Mouse (Mus musculus) midbrain, embryonic 13.5 days (tissue): ENCODE measurements around the gene Zdhhc13. TPM values are rescaled to one million over a fixed set of nuclear protein-coding genes. Genes with fewer than 3 reads are reported as not detected.
A peak's percentile ranks its signal among the peaks of the same experiment; 100 is the strongest.

Experiments
- ATAC-seq: fragments of 200-750 bp; cut with Nextera tagmentation; 2 replicates; pipeline ENCODE4 v1.8.0; 2017; ENCODE audit warnings: mild to moderate bottlenecking, moderate TSS enrichment, moderate library complexity
- H3K27ac ChIP-seq: fragments of 300-500 bp; sonication (generic); 2 replicates; pipeline ENCODE4 v1.5.1; 2015; ENCODE audit warnings: inconsistent platforms, mild to moderate bottlenecking, moderate library complexity
- H3K27me3 ChIP-seq: fragments of 300-500 bp; sonication (generic); 2 replicates; pipeline ENCODE4 v1.6.1; 2015; ENCODE audit warnings: mild to moderate bottlenecking, inconsistent platforms
- H3K36me3 ChIP-seq: fragments of 300-500 bp; sonication (generic); 2 replicates; pipeline ENCODE4 v1.6.1; 2015; ENCODE audit warnings: mild to moderate bottlenecking, inconsistent platforms
- H3K4me1 ChIP-seq: fragments of 300-500 bp; sonication (generic); replicated peaks from 2 replicates; pipeline ENCODE4 v1.6.1; 2015; ENCODE audit warnings: inconsistent platforms
- H3K4me2 ChIP-seq: fragments of 300-500 bp; sonication (generic); replicated peaks from 2 replicates; pipeline ENCODE4 v1.6.1; 2015; ENCODE audit warnings: moderate library complexity, mild to moderate bottlenecking, inconsistent platforms
- H3K4me3 ChIP-seq: fragments of 300-500 bp; sonication (generic); replicated peaks from 2 replicates; pipeline ENCODE4 v1.5.1; 2015; ENCODE audit warnings: mild to moderate bottlenecking, inconsistent platforms
- H3K9ac ChIP-seq: fragments of 300-500 bp; sonication (generic); replicated peaks from 2 replicates; pipeline ENCODE4 v1.6.1; 2015; ENCODE audit warnings: mild to moderate bottlenecking, inconsistent platforms
- H3K9me3 ChIP-seq: fragments of 300-500 bp; sonication (generic); 2 replicates; pipeline ENCODE4 v1.6.1; 2016; ENCODE audit warnings: mild to moderate bottlenecking, inconsistent platforms
- WGBS: fragments of 180-500 bp; shearing (Covaris S2); methylation state at CpG from one replicate; pipeline ENCODE4 v1.1.7; 2015; 5-methylcytosine and 5-hydroxymethylcytosine counted together
- polyA plus RNA-seq: library from polyadenylated mRNA; unstranded; fragments of >200 nt; fragmentation: Nextera tagmentation; extraction: Ambion mirVana; gene quantifications from 2 replicates; pipeline ENCODE4 v1.2.1, GENCODE M21; 2015

Gene Zdhhc13
- polyA plus RNA-seq, 1 experiment from 2014 or later, result 39.8 TPM

DNA sequence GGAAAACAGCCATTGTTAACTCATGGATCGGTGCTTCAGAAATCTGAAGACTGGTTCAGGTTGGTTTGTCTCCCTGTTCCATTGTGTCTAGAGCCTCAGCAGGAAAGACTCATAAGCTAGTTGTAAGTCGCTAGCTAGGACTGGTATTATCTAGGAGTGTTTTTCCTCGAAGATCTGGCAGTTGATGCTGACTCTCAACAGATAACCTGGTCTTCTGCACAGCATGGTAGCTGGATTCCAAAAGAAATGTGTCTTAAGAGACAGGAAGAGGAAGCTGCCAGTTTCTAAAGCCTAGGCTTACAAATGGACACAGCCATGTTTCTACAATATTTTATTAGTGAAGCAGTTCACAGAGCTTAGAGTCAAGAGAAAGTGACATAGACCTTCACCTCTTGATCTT lies 2.6 kb downstream of the Zdhhc13 start:
- WGBS, result 75% methylated on average over 3 of the region's 3 CpGs
- peaks cover 3% of the 10 kb centered on the region; the same call in 1 of the 2 replicates for H3K36me3 ChIP-seq
- ATAC-seq, result no peak

DNA sequence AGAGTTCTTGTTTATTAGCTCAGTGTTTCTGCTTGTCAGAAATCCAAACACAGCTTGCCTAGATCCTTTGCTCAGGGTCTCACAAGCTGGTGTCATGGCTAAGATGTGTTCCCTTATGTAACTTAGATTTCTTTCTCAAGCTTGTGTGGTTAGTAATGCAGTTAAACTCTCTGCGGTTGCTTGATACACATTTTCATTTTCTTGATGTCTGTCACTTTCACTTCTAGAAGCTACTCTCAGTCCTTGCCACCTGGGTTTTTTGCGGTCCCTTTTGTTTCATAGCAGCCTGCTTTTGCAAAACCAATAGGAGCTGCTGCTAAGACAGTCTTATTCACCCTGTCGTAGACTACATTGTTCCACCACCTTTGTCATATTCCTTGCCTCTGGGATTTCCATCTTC lies 6.3 kb downstream of the Zdhhc13 start:
- Histone ChIP-seq H3K27me3 (no peaks in the 10 kb centered on the region), H3K36me3 (peaks cover 8% of the 10 kb centered on the region), H3K4me2 (no peak overlapping the region), H3K27ac (no peak overlapping the region), H3K4me1 (peaks cover 19% of the 10 kb centered on the region), H3K9me3 (no peaks in the 10 kb centered on the region), H3K4me3 (no peak overlapping the region), H3K9ac (no peak overlapping the region)
- ATAC-seq, result no peak
- 90% methylated on average over 3 of the region's 3 CpGs for WGBS

More for the DNA sequence above, 2.6 kb downstream of the Zdhhc13 start:
- Histone ChIP-seq H3K27ac (no peak overlapping the region), H3K9ac (no peak overlapping the region), H3K4me1 (peaks cover 27% of the 10 kb centered on the region), H3K4me2 (no peak overlapping the region), H3K9me3 (no peaks in the 10 kb centered on the region), H3K27me3 (0 out of 2 replicates have a peak, but pooled peaks cover under 1% of the 10 kb centered on the region), H3K4me3 (no peak overlapping the region)

DNA sequence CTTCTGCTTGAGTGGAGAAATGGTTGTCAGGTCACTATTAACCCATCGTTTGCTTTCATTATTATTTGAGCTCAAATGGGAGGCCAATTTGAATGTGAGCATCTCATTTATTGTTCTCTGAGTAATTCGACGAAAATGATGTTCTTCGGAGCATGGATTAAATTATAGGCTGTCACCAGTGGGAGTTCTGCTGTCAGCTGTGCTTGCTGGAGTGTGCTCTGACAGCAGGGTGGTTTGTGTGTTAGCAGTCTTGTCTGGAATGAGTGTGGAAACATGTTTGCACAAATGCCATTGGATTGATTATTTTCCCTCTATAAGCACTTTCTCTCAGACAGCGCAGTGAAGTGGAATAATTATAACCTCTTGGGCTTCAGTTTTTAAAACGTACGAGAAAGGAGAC lies 14.6 kb downstream of the Zdhhc13 start:
- Histone ChIP-seq H3K27me3 (no peaks in the 10 kb centered on the region), H3K36me3 (peaks cover 55% of the 10 kb centered on the region), H3K27ac (no peak overlapping the region), H3K4me3 (no peak overlapping the region), H3K4me2 (no peak overlapping the region), H3K4me1 (no peaks in the 10 kb centered on the region), H3K9ac (no peak overlapping the region), H3K9me3 (no peaks in the 10 kb centered on the region)
- 0 out of 2 replicates have a peak, but pooled peaks have one; percentile 50 for ATAC-seq
- WGBS, result 82% methylated on average over 7 of the region's 7 CpGs

DNA sequence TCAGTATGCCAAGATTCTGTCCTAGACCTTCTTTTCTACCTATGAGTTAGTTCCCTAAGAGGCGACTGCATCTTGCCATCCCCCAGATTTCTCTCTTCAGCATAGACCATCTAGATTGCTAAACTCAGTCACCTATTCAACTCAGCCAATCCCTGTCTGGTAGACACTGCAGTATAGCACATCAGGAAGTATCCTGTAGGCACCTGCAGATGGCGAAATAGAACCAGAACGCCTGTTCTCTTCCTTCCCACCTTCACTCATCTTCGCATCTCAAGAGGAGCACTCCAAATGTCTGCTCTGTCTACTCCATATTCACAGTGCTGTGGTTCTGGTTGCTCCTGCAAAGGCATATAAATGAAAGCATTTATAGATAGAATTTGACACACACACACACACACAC lies 17.8 kb downstream of the Zdhhc13 start:
- no peaks in the 10 kb centered on the region for H3K9me3 ChIP-seq
- H3K27ac ChIP-seq, result no peak overlapping the region
- peaks cover 68% of the 10 kb centered on the region for H3K36me3 ChIP-seq
- ATAC-seq, result no peak
- no peak overlapping the region for H3K4me2 ChIP-seq
- no peaks in the 10 kb centered on the region for H3K27me3 ChIP-seq
- H3K9ac ChIP-seq, result no peak overlapping the region
- WGBS, result 93% methylated on average over 4 of the region's 4 CpGs
- H3K4me1 ChIP-seq, result no peaks in the 10 kb centered on the region
- no peak overlapping the region for H3K4me3 ChIP-seq

DNA sequence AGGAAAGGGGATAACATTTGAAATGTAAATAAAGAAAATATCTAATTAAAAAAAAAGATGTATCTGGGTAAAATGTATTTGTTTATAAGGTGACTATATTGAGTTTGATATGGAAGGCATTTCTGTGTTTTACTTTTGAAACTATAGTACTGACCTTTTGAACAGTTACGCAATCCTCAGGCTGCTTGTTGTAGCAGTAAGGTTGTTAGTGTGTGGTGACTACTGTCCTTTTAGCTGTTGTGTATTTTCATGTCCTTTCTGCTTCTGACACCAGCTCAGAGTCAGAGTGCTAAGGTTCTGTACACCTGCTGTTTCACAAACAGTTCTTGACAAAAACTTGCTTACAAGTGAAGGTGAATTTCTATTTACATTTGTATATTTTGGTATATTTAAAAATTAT lies 21.8 kb downstream of the Zdhhc13 start:
- Histone ChIP-seq H3K4me1 (no peaks in the 10 kb centered on the region), H3K9ac (no peak overlapping the region), H3K27me3 (no peaks in the 10 kb centered on the region), H3K4me3 (no peak overlapping the region), H3K27ac (no peak overlapping the region), H3K36me3 (peaks cover 62% of the 10 kb centered on the region), H3K9me3 (no peaks in the 10 kb centered on the region), H3K4me2 (no peak overlapping the region)
- no peak for ATAC-seq
- 96% methylated on average over 1 of the region's 1 CpGs for WGBS

DNA sequence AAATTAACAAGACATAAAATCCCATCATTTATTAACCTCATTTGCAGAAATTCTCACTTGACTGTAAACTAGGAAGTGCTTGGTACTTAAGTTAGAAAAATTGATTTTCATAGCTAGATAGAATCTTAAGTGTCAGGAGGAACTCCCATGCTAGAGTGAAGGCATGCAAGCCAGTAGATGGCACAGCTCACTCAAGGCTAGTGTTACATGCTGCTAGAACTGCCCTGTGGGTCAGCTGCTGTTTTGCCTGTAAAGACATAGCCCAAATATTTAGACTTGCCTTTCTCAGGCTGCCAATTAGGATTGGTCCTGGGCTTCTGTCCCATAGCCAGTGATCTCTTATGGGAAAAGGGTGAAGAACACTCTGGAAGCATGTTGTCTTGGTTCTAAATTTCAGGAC lies 23.6 kb downstream of the Zdhhc13 start:
- Histone ChIP-seq H3K4me2 (no peak overlapping the region), H3K9me3 (no peaks in the 10 kb centered on the region), H3K27me3 (no peaks in the 10 kb centered on the region), H3K4me1 (no peaks in the 10 kb centered on the region), H3K36me3 (peaks cover 57% of the 10 kb centered on the region), H3K9ac (no peak overlapping the region), H3K4me3 (no peak overlapping the region), H3K27ac (no peak overlapping the region)
- no peak for ATAC-seq

DNA sequence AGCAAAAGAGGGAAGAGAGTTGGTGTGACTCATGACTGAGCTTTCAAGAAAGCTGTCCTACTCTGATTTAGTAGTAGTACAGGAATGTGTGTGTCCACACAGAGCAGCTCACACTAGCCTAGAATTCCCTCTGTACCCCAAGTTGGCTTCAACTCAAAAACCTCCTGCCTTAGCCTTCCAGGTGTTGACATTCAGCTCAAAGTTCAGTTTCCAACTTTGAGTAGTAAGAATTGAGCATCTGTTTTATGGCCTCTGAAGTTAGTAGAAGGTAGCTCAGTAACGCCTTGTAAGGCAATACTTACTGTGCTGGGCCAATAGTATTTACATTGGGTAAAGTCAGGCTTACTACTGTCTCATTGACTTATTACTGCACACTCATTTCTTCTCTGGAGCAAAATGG lies 24.8 kb downstream of the Zdhhc13 start:
- Histone ChIP-seq H3K4me1 (no peaks in the 10 kb centered on the region), H3K27ac (no peak overlapping the region), H3K4me3 (no peak overlapping the region), H3K9ac (no peak overlapping the region), H3K4me2 (no peak overlapping the region), H3K27me3 (no peaks in the 10 kb centered on the region), H3K9me3 (no peaks in the 10 kb centered on the region), H3K36me3 (peaks cover 60% of the 10 kb centered on the region)
- WGBS, result 92% methylated on average over 1 of the region's 1 CpGs
- ATAC-seq, result no peak

DNA sequence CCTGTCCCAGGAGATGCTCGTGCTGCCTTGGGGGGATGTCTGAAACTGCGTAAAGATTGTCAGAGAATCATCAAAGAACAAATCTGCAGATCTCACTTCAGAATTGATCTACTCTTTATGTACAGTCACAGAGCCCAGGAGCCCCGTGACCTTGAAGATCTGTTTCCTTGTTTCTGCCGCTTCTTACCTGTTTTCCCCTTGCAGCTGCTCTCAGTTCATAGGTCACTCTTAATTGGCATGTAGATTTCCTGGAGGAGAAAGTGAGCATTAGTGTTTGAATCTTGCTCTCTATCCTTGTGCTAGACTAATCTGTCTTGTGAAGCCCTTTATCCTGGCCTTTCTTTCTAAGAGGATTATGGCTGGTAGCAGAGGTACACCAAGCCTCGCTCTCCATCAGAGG lies 32.9 kb downstream of the Zdhhc13 start:
- peaks cover 76% of the 10 kb centered on the region for H3K36me3 ChIP-seq

DNA sequence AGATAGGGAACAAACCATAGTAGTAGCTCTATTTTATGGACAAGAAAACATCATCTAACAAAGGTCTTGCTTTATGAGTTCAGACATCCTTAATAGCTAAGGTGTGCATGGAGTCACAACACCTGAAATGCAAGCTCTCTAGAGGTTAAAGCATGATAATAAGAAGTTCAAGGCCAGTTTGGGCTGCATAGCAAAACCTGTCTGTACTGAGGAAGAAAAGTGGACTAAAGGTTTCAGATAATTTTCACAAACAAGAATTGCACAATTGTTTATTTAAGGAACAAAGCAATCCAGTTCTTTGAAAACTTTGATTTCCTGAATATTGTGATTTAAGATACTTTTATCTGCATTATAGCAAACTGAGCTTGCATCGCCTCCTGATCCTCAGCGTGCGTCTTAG lies 34.8 kb downstream of the Zdhhc13 start:
- no peak overlapping the region for H3K27ac ChIP-seq
- peaks cover 73% of the 10 kb centered on the region for H3K36me3 ChIP-seq
- peaks cover 6% of the 10 kb centered on the region; the same call in 1 of the 2 replicates for H3K27me3 ChIP-seq
- ATAC-seq, result no peak
- H3K9me3 ChIP-seq, result no peaks in the 10 kb centered on the region
- H3K4me2 ChIP-seq, result no peak overlapping the region
- peaks cover 8% of the 10 kb centered on the region for H3K4me1 ChIP-seq
- no peak overlapping the region for H3K9ac ChIP-seq
- 96% methylated on average over 3 of the region's 3 CpGs for WGBS
- H3K4me3 ChIP-seq, result no peak overlapping the region

More for the DNA sequence above, 32.9 kb downstream of the Zdhhc13 start:
- no peak overlapping the region for H3K4me3 ChIP-seq
- WGBS, result 52% methylated on average over 5 of the region's 5 CpGs
- no peak overlapping the region for H3K4me2 ChIP-seq
- peaks cover 8% of the 10 kb centered on the region for H3K4me1 ChIP-seq
- no peak overlapping the region for H3K9ac ChIP-seq
- ATAC-seq, result no peak
- no peak overlapping the region for H3K27ac ChIP-seq
- H3K9me3 ChIP-seq, result no peaks in the 10 kb centered on the region
- H3K27me3 ChIP-seq, result no peaks in the 10 kb centered on the region

GRCm38 (mm10) chr7:48824671-48825070 lies 35.9 kb downstream of the Zdhhc13 start:
- Histone ChIP-seq H3K27me3 (peaks cover 12% of the 10 kb centered on the region), H3K27ac (no peak overlapping the region), H3K9me3 (no peaks in the 10 kb centered on the region), H3K4me2 (no peak overlapping the region), H3K4me3 (no peak overlapping the region), H3K36me3 (peaks cover 66% of the 10 kb centered on the region), H3K4me1 (peaks cover 8% of the 10 kb centered on the region), H3K9ac (no peak overlapping the region)
- no peak for ATAC-seq
- WGBS, result 92% methylated on average over 1 of the region's 1 CpGs

GRCm38 (mm10) chr7:48825170-48825569 lies 36.4 kb downstream of the Zdhhc13 start:
- Histone ChIP-seq H3K4me2 (no peak overlapping the region), H3K36me3 (peaks cover 61% of the 10 kb centered on the region), H3K9me3 (no peaks in the 10 kb centered on the region), H3K9ac (no peak overlapping the region), H3K4me1 (peaks cover 8% of the 10 kb centered on the region), H3K27me3 (peaks cover 15% of the 10 kb centered on the region), H3K27ac (no peak overlapping the region), H3K4me3 (no peak overlapping the region)
- ATAC-seq, result no peak
- 91% methylated on average over 6 of the region's 6 CpGs for WGBS

- Histone ChIP-seq H3K27ac (no peak overlapping the region), H3K4me3 (no peak overlapping the region), H3K27me3 (peaks cover 55% of the 10 kb centered on the region), H3K9me3 (no peaks in the 10 kb centered on the region), H3K4me1 (peaks cover 1% of the 10 kb centered on the region; the same call in 1 of the 2 replicates), H3K36me3 (peaks cover 37% of the 10 kb centered on the region), H3K4me2 (no peak overlapping the region), H3K9ac (no peak overlapping the region)
- no peak for ATAC-seq
- 88% methylated on average over 5 of the region's 5 CpGs for WGBS
Observed at GRCm38 (mm10) chr7:48829177-48829910, 40.5 kb downstream of the Zdhhc13 start.

DNA sequence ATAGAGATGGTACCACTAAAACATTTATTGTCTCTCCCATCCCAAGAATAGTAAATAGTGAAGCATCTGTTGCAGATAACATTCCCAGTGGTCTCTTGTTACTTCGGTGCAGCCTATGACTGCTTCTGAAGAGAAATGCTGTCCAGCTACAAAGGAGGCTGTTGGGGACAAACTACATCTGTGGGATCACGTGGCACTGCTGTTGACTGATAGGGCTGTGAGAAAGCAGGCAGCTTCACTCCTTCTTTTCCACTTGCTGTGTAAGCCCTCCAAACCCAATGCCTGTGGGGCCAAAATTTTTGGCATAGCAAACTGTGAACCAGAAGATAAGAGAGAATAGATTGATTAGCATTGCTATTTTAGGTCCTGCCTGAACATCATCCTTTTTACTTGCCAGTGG lies 41.6 kb downstream of the Zdhhc13 start:
- Histone ChIP-seq H3K9ac (no peak overlapping the region), H3K4me2 (no peak overlapping the region), H3K27me3 (peaks cover 56% of the 10 kb centered on the region), H3K27ac (no peak overlapping the region), H3K36me3 (peaks cover 26% of the 10 kb centered on the region), H3K4me3 (no peak overlapping the region), H3K4me1 (peaks cover 12% of the 10 kb centered on the region), H3K9me3 (no peaks in the 10 kb centered on the region)
- ATAC-seq, result no peak
- WGBS, result 65% methylated on average over 2 of the region's 2 CpGs
